Mouse (Mus musculus) intestine, embryonic 15.5 days (tissue): ENCODE data around the gene Hist1h2bl. TPM values are rescaled to one million over a fixed set of nuclear protein-coding genes. Genes with fewer than 3 reads are reported as not detected.
"Not testable (repeated sequence)": the region's sequence is repeated elsewhere in the genome, so short reads cannot be mapped to it uniquely, and the experiment has no call there.

ENCODE experiments used
- ATAC-seq: fragments of 200-750 bp; cut with Nextera tagmentation; 2 replicates; pipeline ENCODE4 v1.8.0; 2017; ENCODE audit warnings: moderate TSS enrichment, moderate library complexity
- H3K27ac ChIP-seq: fragments of 300-500 bp; sonication (generic); 2 replicates; pipeline ENCODE4 v1.5.1; 2015; ENCODE audit warnings: mild to moderate bottlenecking, inconsistent platforms
- H3K27me3 ChIP-seq: fragments of 300-500 bp; sonication (generic); replicated peaks from 2 replicates; pipeline ENCODE4 v1.6.1; 2015; ENCODE audit warnings: inconsistent platforms
- H3K36me3 ChIP-seq: fragments of 300-500 bp; sonication (generic); 2 replicates; pipeline ENCODE4 v1.6.1; 2015; ENCODE audit warnings: inconsistent platforms
- H3K4me1 ChIP-seq: fragments of 300-500 bp; sonication (generic); replicated peaks from 2 replicates; pipeline ENCODE4 v1.6.1; 2015; ENCODE audit warnings: inconsistent platforms
- H3K4me2 ChIP-seq: fragments of 300-500 bp; sonication (generic); replicated peaks from 2 replicates; pipeline ENCODE4 v1.6.1; 2015; ENCODE audit warnings: mild to moderate bottlenecking, inconsistent platforms
- H3K4me3 ChIP-seq: fragments of 300-500 bp; sonication (generic); replicated peaks from 2 replicates; pipeline ENCODE4 v1.5.1; 2015; ENCODE audit warnings: inconsistent platforms
- H3K9ac ChIP-seq: fragments of 300-500 bp; sonication (generic); 2 replicates; pipeline ENCODE4 v1.6.1; 2015; ENCODE audit warnings: inconsistent platforms
- H3K9me3 ChIP-seq: fragments of 300-500 bp; sonication (generic); 2 replicates; pipeline ENCODE4 v1.6.1; 2016; ENCODE audit warnings: inconsistent platforms
- WGBS: fragments of 180-500 bp; shearing (Covaris S2); methylation state at CpG from one replicate; pipeline ENCODE4 v1.1.7; 2015; 5-methylcytosine and 5-hydroxymethylcytosine counted together
- polyA plus RNA-seq: library from polyadenylated mRNA; unstranded; fragments of >200 nt; fragmentation: Nextera tagmentation; extraction: Ambion mirVana; gene quantifications from 2 replicates; pipeline ENCODE4 v1.2.1, GENCODE M21; 2015

The Hist1h2bl gene
- polyA plus RNA-seq, 1 experiment from 2014 or later = 1.4 TPM

DNA sequence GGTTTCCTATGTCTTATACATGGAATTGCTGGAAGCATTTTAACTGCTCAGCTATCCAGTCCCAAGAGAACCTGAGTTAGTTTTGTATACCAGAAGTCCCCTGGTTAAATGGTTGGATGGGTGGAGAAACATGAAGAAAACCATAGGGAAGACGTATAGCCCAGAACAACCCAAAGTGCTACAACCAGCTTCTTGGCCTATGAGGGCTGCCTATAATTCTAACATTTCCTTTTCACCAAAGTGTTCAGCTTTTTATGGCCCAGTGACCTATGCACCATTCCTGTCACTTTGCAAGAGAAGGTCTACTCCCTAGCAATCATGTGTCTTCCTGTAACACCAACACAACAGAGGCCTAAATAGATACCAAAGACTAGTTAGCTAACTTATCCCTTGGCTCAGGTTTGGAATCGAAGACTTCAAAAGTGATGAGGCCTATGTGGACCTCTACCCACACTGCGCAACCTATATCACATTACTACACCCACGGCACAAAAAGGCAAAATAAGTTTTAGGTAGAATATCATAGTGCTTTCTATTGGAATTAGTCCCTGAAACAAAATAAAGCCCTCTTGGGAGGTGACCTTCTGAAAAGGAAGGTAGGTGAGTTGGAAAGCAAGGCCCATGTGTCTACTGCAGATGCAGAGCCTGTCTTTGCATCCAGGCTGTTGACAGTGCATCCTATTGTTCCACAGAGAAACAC lies 2.6 kb upstream of the Hist1h2bl start:
- H3K36me3 ChIP-seq = no peaks in the 10 kb centered on the region
- H3K27ac ChIP-seq = peak overlapping the region; percentile 75
- H3K9ac ChIP-seq = peak overlapping the region; percentile 52
- no peaks in the 10 kb centered on the region for H3K9me3 ChIP-seq
- H3K4me2 ChIP-seq = peak overlapping the region; percentile 65
- no peaks in the 10 kb centered on the region for H3K27me3 ChIP-seq
- WGBS = 57% methylated on average over 4 of the region's 4 CpGs
- peaks cover 16% of the 10 kb centered on the region for H3K4me1 ChIP-seq
- peak overlapping the region; percentile 39 for H3K4me3 ChIP-seq
- no peak for ATAC-seq

DNA sequence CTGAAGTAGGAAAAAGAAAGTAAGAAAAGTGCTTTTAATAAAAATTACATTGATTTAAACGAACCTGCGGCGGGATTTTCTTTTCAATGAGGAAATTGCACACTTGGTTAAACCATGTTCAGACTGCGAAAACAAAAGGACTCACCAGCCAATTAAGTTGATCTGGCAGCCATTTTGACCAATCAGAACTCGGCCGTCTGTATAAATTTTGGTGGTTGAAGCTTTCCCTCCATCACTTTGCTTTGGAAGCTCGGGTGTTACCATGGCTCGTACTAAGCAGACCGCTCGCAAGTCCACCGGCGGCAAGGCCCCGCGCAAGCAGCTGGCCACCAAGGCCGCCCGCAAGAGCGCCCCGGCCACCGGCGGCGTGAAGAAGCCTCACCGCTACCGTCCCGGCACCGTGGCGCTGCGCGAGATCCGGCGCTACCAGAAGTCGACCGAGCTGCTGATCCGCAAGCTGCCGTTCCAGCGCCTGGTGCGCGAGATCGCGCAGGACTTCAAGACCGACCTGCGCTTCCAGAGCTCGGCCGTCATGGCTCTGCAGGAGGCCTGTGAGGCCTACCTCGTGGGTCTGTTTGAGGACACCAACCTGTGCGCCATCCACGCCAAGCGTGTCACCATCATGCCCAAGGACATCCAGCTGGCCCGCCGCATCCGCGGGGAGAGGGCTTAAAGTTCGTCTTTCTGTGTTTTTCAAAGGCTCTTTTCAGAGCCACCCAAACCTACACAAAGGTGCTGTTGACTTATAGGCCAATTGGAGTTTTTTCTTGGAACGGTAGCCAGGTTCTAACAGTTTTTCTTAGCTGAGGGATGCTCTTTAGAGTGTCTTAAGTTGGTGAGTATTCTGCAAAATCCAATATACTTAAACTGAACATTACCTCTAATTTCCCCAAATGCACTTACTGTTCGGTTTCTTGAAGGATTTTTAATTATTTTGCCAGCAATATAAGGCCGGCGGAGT lies 1.7 kb upstream of the Hist1h2bl start, which contains the start of gene Hist1h3h:
Hist1h3h (plus strand) TSS at position 263 of the 961 bp plus-strand sequence.
- H3K27me3 ChIP-seq, H3K36me3 ChIP-seq, H3K9me3 ChIP-seq: not testable (repeated sequence)
- Histone ChIP-seq H3K4me2 (peak within 1 kb of the TSS; percentile 74), H3K4me1 (peaks cover 16% of the 10 kb centered on the region), H3K4me3 (peak within 1 kb of the TSS; percentile 39), H3K9ac (peak within 1 kb of the TSS; percentile 54), H3K27ac (peak within 1 kb of the TSS; percentile 93)
- under 1% methylated on average over 33 of the region's 56 CpGs for WGBS
- peak; percentile 52 for ATAC-seq

DNA sequence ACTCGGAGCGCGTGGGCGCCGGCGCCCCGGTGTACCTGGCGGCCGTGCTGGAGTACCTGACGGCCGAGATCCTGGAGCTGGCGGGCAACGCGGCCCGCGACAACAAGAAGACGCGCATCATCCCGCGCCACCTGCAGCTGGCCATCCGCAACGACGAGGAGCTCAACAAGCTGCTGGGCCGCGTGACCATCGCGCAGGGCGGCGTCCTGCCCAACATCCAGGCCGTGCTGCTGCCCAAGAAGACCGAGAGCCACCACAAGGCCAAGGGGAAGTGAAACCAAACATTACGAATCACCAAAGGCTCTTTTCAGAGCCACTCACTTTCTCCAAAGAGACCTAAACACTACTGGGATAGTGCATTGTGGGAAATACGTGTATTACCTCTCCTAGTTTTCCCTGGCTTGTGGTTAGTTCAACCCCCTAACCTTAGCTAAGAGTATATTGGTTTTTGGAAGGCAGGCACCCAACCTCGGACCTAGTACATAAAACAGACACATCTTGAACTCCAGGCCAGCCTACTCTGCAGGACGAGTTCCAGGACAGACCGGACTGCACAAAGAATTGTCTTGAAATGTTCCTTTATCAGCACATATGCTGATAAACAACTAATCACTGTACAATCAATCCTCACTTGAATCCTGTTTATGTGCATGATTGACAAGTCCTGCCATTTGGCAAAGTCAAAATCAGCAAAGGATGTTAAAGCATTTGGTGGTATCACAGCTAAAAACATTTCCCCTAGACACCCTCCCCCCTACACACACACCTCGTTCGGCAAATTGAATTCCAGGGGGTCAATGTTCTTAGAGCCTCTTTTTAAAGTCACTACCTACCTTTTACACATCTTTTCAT lies 823 bp upstream of the Hist1h2bl start:
- Histone ChIP-seq H3K4me2 (peak overlapping the region; percentile 74), H3K9ac (peak overlapping the region; percentile 54), H3K4me1 (peaks cover 16% of the 10 kb centered on the region), H3K4me3 (peak overlapping the region; percentile 39), H3K27ac (peak overlapping the region; percentile 93)
- ATAC-seq = 0 out of 2 replicates have a peak, but pooled peaks have one; percentile 3
- H3K9me3 ChIP-seq, H3K27me3 ChIP-seq, H3K36me3 ChIP-seq: not testable (repeated sequence)
- under 1% methylated on average over 19 of the region's 38 CpGs for WGBS

DNA sequence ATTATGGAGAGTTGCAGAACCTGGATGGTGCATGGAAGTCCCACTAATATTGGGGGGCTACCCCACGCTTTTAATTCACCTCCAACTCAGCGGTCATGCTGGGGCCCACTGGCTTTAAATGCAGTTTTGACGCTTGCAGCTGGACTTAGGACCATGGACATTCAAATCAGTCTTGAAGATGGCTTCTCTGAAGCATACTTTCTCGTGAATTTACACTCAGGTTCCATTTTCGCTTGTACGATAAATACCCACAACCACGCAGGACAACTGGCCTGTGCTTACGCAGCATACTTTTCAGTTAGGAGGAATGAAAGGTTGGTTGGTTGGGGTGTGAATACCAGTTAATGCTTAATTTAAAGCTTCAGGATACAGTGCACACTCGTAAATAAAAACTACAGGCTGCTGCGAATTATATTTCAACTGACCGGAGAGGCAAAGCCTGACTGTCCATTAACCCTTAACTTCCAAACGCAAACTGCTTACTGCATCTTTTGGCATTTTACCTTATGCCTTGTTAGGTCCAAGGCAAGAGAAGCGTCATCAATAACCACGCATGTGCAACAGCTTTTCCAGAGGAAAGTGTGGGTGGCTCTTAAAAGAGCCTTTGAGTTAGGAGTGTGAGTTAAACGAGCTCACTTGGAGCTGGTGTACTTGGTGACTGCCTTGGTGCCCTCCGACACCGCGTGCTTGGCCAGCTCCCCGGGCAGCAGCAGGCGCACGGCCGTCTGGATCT lies 646 bp downstream of the Hist1h2bl start:
- Histone ChIP-seq H3K4me3 (peak overlapping the region; percentile 39), H3K36me3 (no peaks in the 10 kb centered on the region), H3K27me3 (no peaks in the 10 kb centered on the region), H3K9me3 (no peaks in the 10 kb centered on the region), H3K4me2 (peak overlapping the region; percentile 74), H3K27ac (peak overlapping the region; percentile 91), H3K9ac (peak overlapping the region; percentile 52), H3K4me1 (peaks cover 16% of the 10 kb centered on the region)
- under 1% methylated on average over 22 of the region's 22 CpGs for WGBS
- ATAC-seq = no peak

DNA sequence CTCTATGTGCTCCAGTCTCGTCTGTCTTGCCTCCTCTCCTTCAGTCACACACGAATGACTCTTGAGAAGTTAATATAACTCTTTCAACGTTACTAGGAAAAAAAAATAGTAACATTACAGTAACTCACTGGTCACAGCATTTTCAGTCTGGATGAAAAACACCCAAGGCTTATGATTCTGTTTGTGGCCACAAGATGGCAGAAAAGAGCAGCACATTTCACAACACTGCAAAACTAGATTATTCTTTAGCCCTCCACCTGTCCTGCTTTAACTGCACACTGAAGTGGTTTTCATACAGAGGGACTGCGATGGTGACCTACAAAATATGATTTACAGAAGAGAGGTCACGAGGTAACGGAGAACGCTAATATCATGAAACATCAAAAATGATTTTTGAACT lies 1.2 kb downstream of the Hist1h2bl start:
- no peak for ATAC-seq
- H3K9ac ChIP-seq = peak overlapping the region; percentile 52
- peaks cover 16% of the 10 kb centered on the region for H3K4me1 ChIP-seq

DNA sequence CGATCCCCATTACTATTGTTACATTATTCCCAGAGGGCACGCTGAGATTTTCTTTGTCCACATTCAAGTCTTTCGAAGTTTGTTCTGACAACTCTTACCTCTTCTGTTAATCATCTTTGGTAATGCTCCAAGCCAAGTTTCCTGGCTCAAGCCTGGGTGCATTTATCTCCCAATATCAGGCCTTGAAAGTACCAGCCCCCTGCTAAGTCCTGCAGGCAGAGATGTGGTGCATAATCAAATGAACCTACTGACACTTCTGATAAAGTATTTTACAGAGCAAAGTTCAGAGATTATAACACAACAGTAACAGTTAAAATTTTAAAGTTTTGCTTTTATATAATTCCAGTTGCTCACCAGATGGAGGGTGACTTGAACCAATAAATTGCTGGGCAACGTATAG lies 4.2 kb downstream of the Hist1h2bl start:
- Histone ChIP-seq H3K4me2 (peak overlapping the region; percentile 58), H3K27ac (no peak overlapping the region), H3K9me3 (no peaks in the 10 kb centered on the region), H3K9ac (no peak overlapping the region), H3K4me3 (no peak overlapping the region), H3K4me1 (peaks cover 8% of the 10 kb centered on the region), H3K27me3 (no peaks in the 10 kb centered on the region), H3K36me3 (no peaks in the 10 kb centered on the region)
- no peak for ATAC-seq
- WGBS = 24% methylated on average over 4 of the region's 4 CpGs

More for the DNA sequence above, 1.2 kb downstream of the Hist1h2bl start:
- Histone ChIP-seq H3K9me3 (no peaks in the 10 kb centered on the region), H3K4me2 (peak overlapping the region; percentile 74), H3K27me3 (no peaks in the 10 kb centered on the region), H3K4me3 (peak overlapping the region; percentile 39), H3K36me3 (no peaks in the 10 kb centered on the region), H3K27ac (peak overlapping the region; percentile 91)
- WGBS = under 1% methylated on average over 7 of the region's 7 CpGs

DNA sequence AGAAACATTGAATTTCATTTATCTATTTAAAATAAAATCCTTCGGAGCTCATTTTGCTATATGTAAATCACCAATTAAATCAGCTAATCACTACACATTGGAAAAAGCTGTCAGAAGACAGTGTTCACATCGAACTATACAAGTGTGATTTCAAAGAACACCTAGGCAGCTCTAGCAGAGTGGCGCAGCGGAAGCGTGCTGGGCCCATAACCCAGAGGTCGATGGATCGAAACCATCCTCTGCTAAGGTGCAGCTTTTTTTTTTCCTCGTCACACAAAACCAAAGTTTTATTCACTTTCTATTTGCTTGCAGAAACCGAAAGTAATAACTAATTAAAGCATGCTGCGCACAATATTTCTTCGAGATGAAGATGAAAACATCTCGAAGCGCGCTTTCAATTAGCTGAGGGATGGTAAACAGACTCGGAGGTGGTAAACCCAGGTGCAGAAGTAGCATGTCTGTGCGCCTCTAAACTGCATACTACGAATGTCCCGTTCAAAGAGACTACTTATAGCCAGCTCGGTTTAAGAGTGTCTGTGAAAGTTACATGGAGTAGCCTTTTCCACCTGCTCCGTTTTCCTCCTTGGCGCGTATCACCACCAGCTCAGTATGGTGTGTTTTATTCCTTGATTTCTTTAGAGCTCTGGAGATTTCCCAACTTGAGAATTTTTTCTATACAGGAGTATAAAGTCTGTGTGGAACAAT lies 5.0 kb downstream of the Hist1h2bl start:
- peak overlapping the region; percentile 40 for H3K4me3 ChIP-seq
- peak; percentile 84 for ATAC-seq
- H3K9ac ChIP-seq = no peak overlapping the region
- H3K4me2 ChIP-seq = peak overlapping the region; percentile 58
- H3K27ac ChIP-seq = no peak overlapping the region
- WGBS = 3% methylated on average over 22 of the region's 22 CpGs
- H3K4me1 ChIP-seq = peaks cover 8% of the 10 kb centered on the region
- no peaks in the 10 kb centered on the region for H3K9me3 ChIP-seq
- no peaks in the 10 kb centered on the region for H3K27me3 ChIP-seq
- no peaks in the 10 kb centered on the region for H3K36me3 ChIP-seq

DNA sequence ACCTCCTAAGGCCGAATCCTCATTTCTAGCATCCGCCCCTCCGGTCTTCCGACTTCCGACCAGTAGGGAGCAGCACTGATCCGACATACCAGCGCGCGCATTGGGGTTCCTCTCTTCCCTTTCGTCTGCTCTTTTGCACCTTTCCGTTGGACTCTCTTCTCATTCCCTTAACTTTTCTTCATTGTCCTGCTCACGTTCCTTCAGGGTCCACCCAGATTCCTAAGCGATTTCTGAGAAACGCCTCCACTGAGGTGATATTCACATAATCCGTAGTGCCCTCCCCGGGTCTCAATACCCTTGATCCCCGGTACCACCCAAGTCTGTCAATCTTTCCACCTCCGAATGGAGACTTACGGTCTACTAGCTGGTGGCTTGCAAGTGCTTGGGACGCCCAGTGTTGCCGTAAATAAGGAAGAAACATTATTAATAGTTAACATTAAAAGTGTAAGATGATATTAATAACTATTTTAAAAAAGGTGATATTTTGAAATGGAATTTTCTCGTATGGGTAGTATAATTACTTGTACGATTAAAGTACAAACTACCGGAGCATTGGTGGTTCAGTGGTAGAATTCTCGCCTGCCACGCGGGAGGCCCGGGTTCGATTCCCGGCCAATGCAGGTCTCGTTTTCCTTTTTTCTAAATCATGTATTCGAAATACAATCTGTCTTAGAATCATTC lies 5.8 kb downstream of the Hist1h2bl start:
- Histone ChIP-seq H3K27me3 (no peaks in the 10 kb centered on the region), H3K9me3 (no peaks in the 10 kb centered on the region), H3K4me2 (peak overlapping the region; percentile 41), H3K4me1 (peaks cover 4% of the 10 kb centered on the region), H3K9ac (peak overlapping the region; percentile 60), H3K4me3 (peak overlapping the region; percentile 62), H3K36me3 (no peaks in the 10 kb centered on the region), H3K27ac (peak overlapping the region; percentile 79)
- peak; percentile 87 for ATAC-seq
- WGBS = under 1% methylated on average over 32 of the region's 32 CpGs

DNA sequence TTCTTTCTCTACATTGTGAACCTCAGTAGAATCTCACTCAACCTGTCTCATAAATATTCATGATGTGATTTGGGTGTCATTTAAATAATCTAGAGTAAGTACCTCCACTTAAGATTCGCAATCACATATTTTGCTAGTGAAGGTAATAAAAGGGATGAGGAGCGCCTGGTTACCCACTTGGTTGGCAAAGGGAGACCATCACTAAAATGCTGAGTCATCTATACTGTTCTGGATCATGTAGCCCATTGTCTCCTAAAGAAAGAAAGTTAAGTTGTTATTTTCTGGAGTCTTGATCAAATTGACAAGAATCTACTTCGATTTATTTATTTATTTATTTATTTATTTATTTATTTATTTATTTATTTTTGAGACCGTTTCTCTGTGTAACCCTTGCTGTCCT lies 9.3 kb downstream of the Hist1h2bl start:
- 71% methylated on average over 4 of the region's 4 CpGs for WGBS
- H3K4me2 ChIP-seq = no peak overlapping the region
- no peak overlapping the region for H3K27ac ChIP-seq
- H3K36me3 ChIP-seq = no peaks in the 10 kb centered on the region
- ATAC-seq = no peak
- H3K4me1 ChIP-seq = no peaks in the 10 kb centered on the region
- no peak overlapping the region for H3K9ac ChIP-seq
- no peaks in the 10 kb centered on the region for H3K27me3 ChIP-seq
- no peak overlapping the region for H3K4me3 ChIP-seq
- no peaks in the 10 kb centered on the region for H3K9me3 ChIP-seq

DNA sequence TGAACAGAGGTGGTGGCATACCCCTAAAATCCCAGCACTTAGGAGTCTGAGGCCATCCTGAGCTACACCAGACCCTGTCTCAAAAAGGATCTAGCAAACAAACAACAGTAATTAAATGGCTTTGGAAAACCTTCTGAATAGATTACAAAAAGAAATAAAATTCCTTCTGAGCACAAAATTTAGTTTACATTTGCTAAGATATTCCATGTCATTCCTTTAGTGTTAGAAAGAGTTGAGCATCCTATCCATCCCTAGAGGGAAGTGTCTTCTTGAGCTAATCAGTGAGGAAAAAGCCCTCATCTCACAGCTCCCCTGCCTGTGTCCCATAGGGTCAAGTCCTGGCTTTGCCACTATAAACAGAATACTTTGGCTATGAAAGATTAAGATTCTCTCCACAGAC lies 18.1 kb downstream of the Hist1h2bl start, which contains the start of gene Olfr1359:
Olfr1359 (plus strand) TSS at position 301 of the 400 bp plus-strand sequence.
- H3K4me1 ChIP-seq = no peaks in the 10 kb centered on the region

More for the DNA sequence above, 18.1 kb downstream of the Hist1h2bl start, which contains the start of gene Olfr1359:
- Histone ChIP-seq H3K9me3 (no peaks in the 10 kb centered on the region), H3K36me3 (no peaks in the 10 kb centered on the region), H3K27me3 (no peaks in the 10 kb centered on the region), H3K27ac (no peak within 1 kb of the TSS), H3K4me2 (no peak within 1 kb of the TSS), H3K4me3 (no peak within 1 kb of the TSS), H3K9ac (no peak within 1 kb of the TSS)
- no peak for ATAC-seq
